Mouse (Mus musculus): Measurements from ENCODE around the gene Rundc1.
"Not testable (repeated sequence)": the region's sequence is repeated elsewhere in the genome, so short reads cannot be mapped to it uniquely, and the experiment has no call there.

The Rundc1 gene

GRCm38 (mm10) chr11:101424925-101425813, at the start of gene Rundc1, which contains the start of gene Ptges3l:
Gene Rundc1 (plus strand): TSS chr11:101425085.
Gene Ptges3l (minus strand): TSS chr11:101425333.
- peak; percentile 98 for DNase-seq (ENCODE audit: low spot score)

DNA sequence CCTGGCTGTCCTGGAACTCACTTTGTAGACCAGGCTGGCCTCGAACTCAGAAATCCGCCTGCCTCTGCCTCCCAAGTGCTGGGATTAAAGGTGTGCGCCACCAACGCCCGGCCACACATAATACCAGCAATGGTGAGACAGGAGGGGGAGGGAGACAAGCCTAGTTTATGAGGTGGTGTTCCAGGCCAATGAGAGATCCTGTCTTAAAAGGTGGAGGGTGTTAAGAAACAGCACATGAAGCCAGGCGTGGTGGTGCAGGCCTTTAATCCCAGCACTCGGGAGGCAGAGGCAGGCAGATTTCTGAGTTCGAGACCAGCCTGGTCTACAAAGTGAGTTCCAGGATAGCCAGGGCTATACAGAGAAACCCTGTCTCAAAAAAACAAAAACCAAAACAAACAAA, 46.7 kb upstream of the Rundc1 start:
- DNase-seq (ENCODE audit: low spot score), result not testable (repeated sequence)

GRCm38 (mm10) chr11:101378926-101379325, 46.0 kb upstream of the Rundc1 start:
- DNase-seq (ENCODE audit: low spot score), result peak; percentile 20

GRCm38 (mm10) chr11:101381817-101382216, 43.1 kb upstream of the Rundc1 start:
- DNase-seq (ENCODE audit: low spot score), result no peak

GRCm38 (mm10) chr11:101395110-101395509, 29.8 kb upstream of the Rundc1 start:
- DNase-seq (ENCODE audit: low spot score), result peak; percentile 66

- DNase-seq (ENCODE audit: low spot score), result no peak
Measured at GRCm38 (mm10) chr11:101415306-101415705, 9.6 kb upstream of the Rundc1 start.

DNA sequence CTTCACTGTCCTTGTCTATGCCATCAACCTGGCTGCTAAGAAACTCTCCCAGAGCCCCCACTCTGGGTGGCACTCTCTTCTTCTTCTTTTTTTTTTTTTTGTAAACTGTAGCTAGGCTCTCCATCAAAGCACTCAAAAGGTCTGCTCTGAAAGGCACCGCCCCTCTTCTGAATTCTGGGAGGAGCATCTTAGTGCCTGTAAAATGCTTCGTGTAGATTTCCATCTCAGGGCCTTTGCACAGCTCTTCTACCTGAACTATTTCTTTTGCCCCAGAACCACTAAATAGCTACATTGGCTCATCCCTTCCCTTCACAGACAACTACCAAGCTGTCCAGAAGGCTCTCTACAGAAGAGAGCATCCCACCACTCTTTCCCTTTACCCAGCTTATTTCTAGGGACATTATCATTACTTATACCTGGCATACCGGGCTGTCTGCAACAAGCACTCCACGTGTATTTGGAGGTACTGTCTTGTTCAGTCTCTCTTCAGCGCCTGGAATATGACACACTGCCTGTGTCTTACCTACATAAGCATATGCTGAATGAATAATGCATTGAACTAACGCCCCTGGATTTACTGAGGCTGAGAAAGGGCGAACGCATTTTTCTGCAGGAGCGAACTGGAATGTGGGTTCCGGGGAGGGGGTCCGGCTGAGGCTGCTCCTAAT, 8.3 kb upstream of the Rundc1 start:
- no peak for DNase-seq (ENCODE audit: low spot score)

DNA sequence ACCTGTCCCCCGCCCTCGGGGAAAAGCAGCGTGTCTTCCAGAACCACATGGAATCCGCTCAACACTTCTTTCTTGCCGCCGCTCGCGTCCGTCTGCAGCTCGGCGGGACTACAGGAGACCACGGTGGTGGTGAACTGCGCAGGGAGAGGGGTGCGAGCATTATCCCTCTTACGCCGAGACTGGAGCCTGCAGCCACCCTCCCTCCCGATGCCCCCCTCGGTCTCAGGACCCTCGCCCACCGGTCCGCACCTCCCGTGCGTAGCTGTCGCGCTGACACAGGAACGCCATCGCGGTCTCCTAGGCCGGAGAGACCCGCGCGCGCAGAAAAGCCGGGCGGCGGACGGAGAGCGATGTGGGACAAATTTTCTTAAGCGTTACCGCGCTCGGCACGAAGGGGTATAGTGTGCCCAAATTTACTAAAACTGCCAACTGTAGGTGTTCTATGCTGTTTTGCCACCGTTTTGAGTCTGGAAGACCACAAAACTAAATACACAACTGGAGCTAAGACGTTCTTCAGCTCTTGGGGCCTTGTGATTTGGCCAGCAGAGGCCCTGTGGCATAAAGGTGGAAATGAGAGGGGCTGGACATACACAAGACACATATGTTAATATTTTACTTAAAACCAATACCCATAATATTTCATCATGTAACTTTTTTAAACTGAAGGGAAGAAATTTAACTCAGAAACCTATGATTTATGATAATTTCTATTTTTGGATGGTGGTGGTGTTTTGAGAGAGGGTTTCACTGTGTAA, 7.6 kb upstream of the Rundc1 start, which contains the start of gene Aarsd1:
Gene Aarsd1 (minus strand): TSS at position 515 of the 755 bp plus-strand sequence.
- peak; percentile 86 for DNase-seq (ENCODE audit: low spot score)

GRCm38 (mm10) chr11:101418991-101419390, 5.9 kb upstream of the Rundc1 start:
- DNase-seq (ENCODE audit: low spot score), result no peak

- no peak for DNase-seq (ENCODE audit: low spot score)
Measured at GRCm38 (mm10) chr11:101419610-101420009, 5.3 kb upstream of the Rundc1 start.

DNA sequence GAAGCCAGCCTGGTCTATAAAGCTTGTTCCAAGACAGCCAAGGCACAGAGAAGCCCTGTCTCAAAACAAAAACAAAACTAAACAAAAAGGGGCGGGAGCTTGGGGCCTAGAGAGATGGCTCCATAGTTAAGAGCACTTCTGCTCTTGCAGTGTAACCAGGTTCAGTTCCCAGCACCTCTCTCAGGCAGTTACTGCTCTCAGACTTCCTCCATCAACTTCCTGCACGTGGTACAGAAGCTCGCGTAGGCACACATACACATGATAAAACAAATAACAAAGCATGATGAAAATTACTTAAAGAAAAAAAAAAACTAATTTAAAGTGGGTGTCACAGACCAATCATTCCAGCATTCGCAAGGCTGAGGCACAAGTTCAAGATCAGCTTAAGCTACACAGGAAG, 4.7 kb upstream of the Rundc1 start:
- DNase-seq (ENCODE audit: low spot score), result no peak

DNA sequence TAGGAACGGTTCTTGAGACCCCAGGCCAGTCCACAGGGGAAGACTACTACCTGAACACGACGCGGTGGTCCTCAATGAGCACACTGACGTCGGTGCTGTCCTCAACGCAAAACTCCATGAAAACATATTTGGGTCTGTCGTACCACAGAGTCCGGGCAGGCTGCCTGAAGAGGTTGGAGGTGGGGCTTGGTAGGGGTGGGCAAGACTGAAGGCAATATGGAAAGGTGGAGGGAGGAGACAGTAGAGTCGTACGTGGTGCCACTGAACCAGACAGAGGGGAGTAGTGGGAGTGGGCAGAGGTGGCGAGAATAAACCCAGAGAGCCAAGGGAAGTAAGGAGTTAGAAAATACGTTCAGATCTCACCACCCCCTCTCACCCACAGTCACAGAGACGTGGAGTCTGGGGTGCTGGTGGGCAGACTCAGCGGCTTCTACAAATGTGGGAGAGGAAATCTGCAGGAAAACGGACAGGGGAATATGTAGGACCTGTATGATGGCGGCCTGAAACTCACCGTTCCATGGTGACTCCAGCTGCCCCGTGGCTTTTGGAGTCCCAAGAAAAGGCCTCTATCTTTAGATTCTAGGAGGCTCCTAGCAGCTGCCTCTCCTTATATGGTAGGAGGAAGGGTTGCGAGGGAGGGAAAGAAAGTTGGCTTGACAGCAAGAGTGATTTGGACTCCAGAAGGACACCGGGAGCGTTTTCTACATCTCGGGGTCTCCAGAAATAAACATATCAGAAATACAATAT, 607 bp upstream of the Rundc1 start, which contains the start of gene Gm27029:
Gene Gm27029 (minus strand): TSS at position 692 of the 747 bp plus-strand sequence.
- peak; percentile 26 for DNase-seq (ENCODE audit: low spot score)

- DNase-seq (ENCODE audit: low spot score), result no peak
Measured at GRCm38 (mm10) chr11:101426165-101426564, 1.3 kb downstream of the Rundc1 start.

- DNase-seq (ENCODE audit: low spot score), result peak; percentile 20
Measured at GRCm38 (mm10) chr11:101431327-101431726, 6.4 kb downstream of the Rundc1 start.

DNA sequence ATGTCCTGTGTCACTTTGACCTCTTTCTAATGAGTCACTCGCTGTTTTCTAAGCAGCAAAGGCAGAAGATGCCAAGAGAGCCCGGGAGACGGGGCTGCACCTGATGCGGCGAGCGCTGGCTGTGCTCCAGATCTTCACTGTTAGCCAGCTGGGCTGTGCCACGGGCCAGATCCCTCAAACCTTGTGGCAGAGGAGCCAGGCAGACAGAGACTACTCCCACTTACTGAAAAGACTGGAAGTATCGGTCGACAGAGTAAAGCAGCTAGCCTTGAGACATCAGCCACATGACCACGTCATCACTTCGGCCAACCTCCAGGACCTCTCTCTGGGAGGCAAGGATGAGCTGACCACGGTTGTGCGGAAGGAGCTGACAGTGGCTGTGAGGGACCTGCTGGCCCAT, 8.5 kb downstream of the Rundc1 start:
- peak; percentile 52 for DNase-seq (ENCODE audit: low spot score)

- no peak for DNase-seq (ENCODE audit: low spot score)
Measured at GRCm38 (mm10) chr11:101435831-101436230, 10.9 kb downstream of the Rundc1 start.

- no peak for DNase-seq (ENCODE audit: low spot score)
Measured at GRCm38 (mm10) chr11:101436916-101437315, 12.0 kb downstream of the Rundc1 start.

DNA sequence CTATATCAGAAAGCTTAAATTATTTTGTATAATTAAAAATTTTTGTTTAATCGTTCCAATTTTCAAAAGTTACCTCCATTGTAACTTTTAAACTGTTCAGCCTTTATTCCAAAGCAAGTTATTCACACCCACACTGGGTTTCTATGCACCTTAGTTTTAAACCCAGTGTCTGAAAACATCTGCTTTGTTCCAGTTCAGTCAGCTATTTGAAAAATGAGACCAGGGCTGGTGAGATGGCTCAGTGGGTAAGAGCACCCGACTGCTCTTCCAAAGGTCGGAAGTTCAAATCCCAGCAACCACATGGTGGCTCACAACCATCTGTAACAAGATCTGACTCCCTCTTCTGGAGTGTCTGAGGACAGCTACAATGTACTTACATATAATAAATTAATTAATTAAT, 13.1 kb downstream of the Rundc1 start:
- DNase-seq (ENCODE audit: low spot score), result not testable (repeated sequence)

DNA sequence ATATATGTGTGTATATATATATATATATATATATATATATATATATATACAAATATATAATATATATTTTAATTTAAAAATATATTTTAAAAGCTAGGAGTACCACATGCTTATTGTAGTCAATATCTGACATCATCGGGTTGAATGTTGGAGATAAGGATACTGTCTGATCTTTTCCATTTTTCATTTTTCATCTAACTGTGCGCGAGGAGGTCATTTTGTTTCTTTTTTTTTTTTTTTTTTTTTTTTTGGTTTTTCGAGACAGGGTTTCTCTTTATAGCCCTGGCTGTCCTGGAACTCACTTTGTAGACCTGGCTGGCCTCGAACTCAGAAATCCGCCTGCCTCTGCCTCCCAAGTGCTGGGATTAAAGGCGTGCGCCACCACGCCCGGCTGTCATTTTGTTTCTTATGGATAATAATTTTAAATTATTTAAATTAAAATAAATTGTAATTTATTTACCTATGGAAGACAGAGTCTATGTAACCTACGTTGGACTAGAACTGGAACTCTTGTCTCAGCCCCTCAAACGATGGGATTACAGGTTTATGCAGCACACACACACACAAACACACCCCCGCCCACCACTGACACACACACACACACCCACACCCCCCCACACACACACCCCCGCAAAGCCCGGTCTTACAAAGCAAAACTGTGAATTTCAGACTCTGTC, 16.7 kb downstream of the Rundc1 start:
- DNase-seq (ENCODE audit: low spot score), result not testable (repeated sequence)

GRCm38 (mm10) chr11:101442127-101442693, 17.3 kb downstream of the Rundc1 start, which contains the start of gene Rpl27:
Gene Rpl27 (plus strand): TSS chr11:101442298.
- peak; percentile 94 for DNase-seq (ENCODE audit: low spot score)

Data from ovary, postnatal 36 days (tissue).